Mouse (Mus musculus): ENCODE data around the gene Timp2. TPM values are rescaled to one million over a fixed set of nuclear protein-coding genes. Genes with fewer than 3 reads are reported as not detected.
"Not testable (repeated sequence)": the region's sequence is repeated elsewhere in the genome, so short reads cannot be mapped to it uniquely, and the experiment has no call there.

Timp2 gene
- total and polyA plus RNA-seq, 2 experiments from 2014 or later: 118 to 170 TPM

DNA sequence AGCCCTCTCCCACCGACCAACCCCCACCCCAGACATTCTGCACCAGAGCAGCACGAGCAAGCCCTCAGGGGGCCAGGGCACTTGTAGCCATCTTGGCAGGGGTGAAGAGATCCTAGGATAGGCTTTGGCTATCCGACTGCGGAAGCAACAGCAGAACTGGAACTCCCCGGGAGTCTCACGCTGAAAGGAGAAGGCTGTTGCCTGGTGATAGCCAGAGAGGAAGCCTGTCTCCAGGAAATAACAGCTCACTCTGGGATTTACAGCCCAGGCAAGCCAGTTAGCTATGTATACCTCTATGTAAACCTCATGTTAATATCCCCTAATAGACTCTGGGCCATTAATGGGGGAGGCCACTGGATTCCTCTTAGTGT lies 45.0 kb upstream of the Timp2 start:
- ATAC-seq: 0 out of 2 replicates have a peak, but pooled peaks have one; percentile 16
- H3K36me3 ChIP-seq (ENCODE audit: insufficient read depth, low read length): no peaks in the 10 kb centered on the region
- H3K4me3 ChIP-seq (ENCODE audit: low read length): no peak overlapping the region
- H3K4me1 ChIP-seq (ENCODE audit: insufficient read depth, low read length): peaks cover 3% of the 10 kb centered on the region; the same call in 1 of the 2 replicates
- H3K27ac ChIP-seq: 0 out of 2 replicates have a peak overlapping the region, but pooled peaks have one; percentile 70
- WGBS: 25% methylated on average over 6 of the region's 6 CpGs
- H3K9ac ChIP-seq (replicated peaks; ENCODE audit: low read length): no peak overlapping the region
- no peak for TF ChIP-seq CTCF (IDR thresholded peaks at IDR 0.05; ENCODE audit: low read depth)
- peak; percentile 26 for DNase-seq (ENCODE audit: low spot score)
- no peaks in the 10 kb centered on the region for H3K9me3 ChIP-seq (ENCODE audit: low read length)
- no peaks in the 10 kb centered on the region for H3K27me3 ChIP-seq (ENCODE audit: insufficient read depth, low read length)
- peak overlapping the region; percentile 27; the same call in 1 of the 2 replicates for H3K4me2 ChIP-seq (ENCODE audit: low read depth, low read length)

DNA sequence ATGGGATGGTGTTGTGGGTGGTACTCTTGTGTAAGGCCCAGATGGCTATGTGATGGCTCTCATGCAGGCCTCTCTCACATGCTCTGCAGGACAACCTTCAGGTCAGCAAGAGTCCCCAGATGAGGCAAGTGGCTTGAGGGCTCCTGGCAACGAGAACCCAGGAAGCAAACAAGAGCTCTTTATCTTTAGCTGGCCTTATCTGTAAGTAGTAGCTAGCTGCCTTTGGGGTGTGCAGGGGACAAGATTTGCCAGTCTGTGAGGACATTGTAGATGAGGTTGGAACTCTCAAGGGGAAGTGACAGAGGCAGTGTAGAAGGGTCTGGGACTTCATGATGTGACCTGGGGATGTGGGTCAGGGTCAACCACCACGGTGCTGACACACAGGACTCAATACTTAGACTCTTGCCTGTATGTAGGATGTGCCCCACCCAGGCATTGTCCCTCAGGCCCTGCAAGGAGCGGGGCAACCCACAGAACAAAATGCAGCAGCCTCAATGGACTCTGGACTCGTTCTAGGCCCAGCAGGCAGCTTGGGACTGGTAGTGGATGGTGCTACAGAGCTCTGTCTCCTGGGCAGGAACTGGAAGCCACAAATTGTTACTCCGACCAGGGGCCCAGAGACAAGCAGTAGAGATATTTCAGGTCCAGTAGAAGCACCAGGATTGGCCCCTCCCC lies 44.5 kb upstream of the Timp2 start:
- no peak overlapping the region for H3K9ac ChIP-seq (replicated peaks; ENCODE audit: low read length)
- H3K27me3 ChIP-seq (ENCODE audit: insufficient read depth, low read length): no peaks in the 10 kb centered on the region
- no peak overlapping the region for H3K27ac ChIP-seq
- 73% methylated on average over 5 of the region's 5 CpGs for WGBS
- no peaks in the 10 kb centered on the region for H3K36me3 ChIP-seq (ENCODE audit: insufficient read depth, low read length)
- H3K4me2 ChIP-seq (ENCODE audit: low read depth, low read length): no peak overlapping the region
- ATAC-seq: 0 out of 2 replicates have a peak, but pooled peaks have one; percentile 2
- no peak for DNase-seq (ENCODE audit: low spot score)
- H3K4me1 ChIP-seq (ENCODE audit: insufficient read depth, low read length): peaks cover 3% of the 10 kb centered on the region; the same call in 1 of the 2 replicates
- no peak for TF ChIP-seq CTCF (IDR thresholded peaks at IDR 0.05; ENCODE audit: low read depth)
- no peak overlapping the region for H3K4me3 ChIP-seq (ENCODE audit: low read length)
- H3K9me3 ChIP-seq (ENCODE audit: low read length): no peaks in the 10 kb centered on the region

DNA sequence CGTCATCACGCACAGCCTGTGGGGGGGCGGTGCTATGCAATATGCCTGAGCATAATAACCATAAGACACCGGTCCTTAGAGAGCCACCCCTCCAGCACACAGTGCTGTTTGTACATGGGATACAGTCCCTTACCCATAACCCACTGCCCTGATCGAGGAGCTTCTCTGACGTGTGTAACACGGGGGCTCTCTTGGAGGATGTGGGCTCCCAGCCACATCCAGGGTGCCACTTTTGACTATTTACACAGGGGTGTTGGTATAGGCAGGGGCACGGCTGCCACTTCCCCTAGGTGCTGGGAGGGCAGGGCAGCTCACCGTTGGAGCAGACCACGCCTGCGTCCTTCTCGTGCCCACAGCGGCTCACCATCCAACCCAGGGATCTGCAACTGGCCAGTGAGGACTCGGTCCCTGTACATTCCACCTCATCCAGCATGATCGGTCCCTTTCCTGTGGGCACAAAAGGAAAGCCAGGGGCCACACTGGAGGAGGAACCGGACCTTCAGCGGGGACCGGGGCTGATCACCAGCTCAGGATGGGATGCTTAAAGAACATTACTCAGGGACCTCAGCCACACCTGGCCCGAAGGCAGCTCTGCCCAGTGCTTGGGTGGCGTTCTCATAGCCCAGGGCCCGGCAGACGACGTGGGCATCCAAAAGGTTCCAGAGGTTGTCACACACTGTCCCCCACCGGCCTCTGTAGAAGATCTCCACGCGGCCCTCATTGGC lies 42.4 kb upstream of the Timp2 start:
- TF ChIP-seq CTCF (IDR thresholded peaks at IDR 0.05; ENCODE audit: low read depth): no peak
- Histone ChIP-seq H3K27me3 (ENCODE audit: insufficient read depth, low read length) (no peaks in the 10 kb centered on the region), H3K9me3 (ENCODE audit: low read length) (no peaks in the 10 kb centered on the region), H3K4me1 (ENCODE audit: insufficient read depth, low read length) (peaks cover 3% of the 10 kb centered on the region; the same call in 1 of the 2 replicates), H3K36me3 (ENCODE audit: insufficient read depth, low read length) (no peaks in the 10 kb centered on the region), H3K27ac (no peak overlapping the region), H3K4me3 (ENCODE audit: low read length) (no peak overlapping the region), H3K9ac (replicated peaks; ENCODE audit: low read length) (no peak overlapping the region), H3K4me2 (ENCODE audit: low read depth, low read length) (no peak overlapping the region)
- DNase-seq (ENCODE audit: low spot score) (no peak), ATAC-seq (no peak)
- 92% methylated on average over 26 of the region's 26 CpGs for WGBS

DNA sequence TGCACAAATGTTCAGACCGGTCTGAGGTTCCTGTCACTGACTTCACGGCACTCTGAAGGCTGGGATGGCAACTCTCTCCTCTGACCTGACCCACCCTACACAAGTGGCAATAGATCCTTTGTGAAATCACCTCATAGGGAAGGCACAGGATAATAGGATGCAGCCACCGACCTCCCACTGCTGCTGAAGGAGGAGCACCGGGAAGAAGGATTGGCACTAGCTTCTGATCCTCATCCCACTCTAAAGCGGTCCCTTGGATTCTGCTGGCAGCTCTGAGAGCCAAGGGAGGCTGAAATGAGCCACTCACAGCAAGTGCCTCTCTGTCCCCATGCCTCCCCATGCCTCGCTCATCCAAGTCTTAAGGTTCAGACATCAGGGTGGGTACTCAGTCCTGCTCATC lies 39.0 kb upstream of the Timp2 start:
- Histone ChIP-seq H3K4me2 (ENCODE audit: low read depth, low read length) (no peak overlapping the region), H3K36me3 (ENCODE audit: insufficient read depth, low read length) (no peaks in the 10 kb centered on the region), H3K9me3 (ENCODE audit: low read length) (no peaks in the 10 kb centered on the region), H3K4me1 (ENCODE audit: insufficient read depth, low read length) (no peaks in the 10 kb centered on the region), H3K4me3 (ENCODE audit: low read length) (no peak overlapping the region), H3K27me3 (ENCODE audit: insufficient read depth, low read length) (no peaks in the 10 kb centered on the region), H3K9ac (replicated peaks; ENCODE audit: low read length) (no peak overlapping the region), H3K27ac (no peak overlapping the region)
- no peak for TF ChIP-seq CTCF (IDR thresholded peaks at IDR 0.05; ENCODE audit: low read depth)
- 38% methylated on average over 6 of the region's 6 CpGs for WGBS
- no peak for ATAC-seq
- no peak for DNase-seq (ENCODE audit: low spot score)

DNA sequence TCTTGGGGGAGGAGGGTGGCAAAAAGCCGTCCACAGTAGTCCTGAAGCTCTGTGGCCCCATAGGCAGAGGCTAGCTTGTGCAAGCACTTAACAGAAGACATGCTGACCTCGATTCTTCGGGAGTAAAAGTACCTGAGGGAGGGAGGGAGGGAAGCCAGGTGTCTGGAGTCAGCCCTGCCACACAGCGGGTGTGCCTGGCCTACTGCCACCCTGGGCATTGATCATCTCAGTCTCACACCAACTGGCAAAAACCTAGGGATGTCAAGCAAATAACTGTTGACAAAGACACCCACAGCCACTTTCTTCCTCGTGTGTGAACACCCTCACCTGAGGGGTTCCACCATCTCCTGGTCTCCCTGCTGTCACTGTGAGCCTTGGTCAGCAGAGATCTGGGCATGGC lies 38.5 kb upstream of the Timp2 start:
- Histone ChIP-seq H3K27ac (no peak overlapping the region), H3K9me3 (ENCODE audit: low read length) (no peaks in the 10 kb centered on the region), H3K9ac (replicated peaks; ENCODE audit: low read length) (no peak overlapping the region), H3K4me3 (ENCODE audit: low read length) (no peak overlapping the region), H3K4me2 (ENCODE audit: low read depth, low read length) (no peak overlapping the region), H3K27me3 (ENCODE audit: insufficient read depth, low read length) (no peaks in the 10 kb centered on the region), H3K36me3 (ENCODE audit: insufficient read depth, low read length) (no peaks in the 10 kb centered on the region), H3K4me1 (ENCODE audit: insufficient read depth, low read length) (no peaks in the 10 kb centered on the region)
- DNase-seq (ENCODE audit: low spot score) (no peak), ATAC-seq (no peak)
- 71% methylated on average over 5 of the region's 5 CpGs for WGBS
- TF ChIP-seq CTCF (IDR thresholded peaks at IDR 0.05; ENCODE audit: low read depth): no peak

DNA sequence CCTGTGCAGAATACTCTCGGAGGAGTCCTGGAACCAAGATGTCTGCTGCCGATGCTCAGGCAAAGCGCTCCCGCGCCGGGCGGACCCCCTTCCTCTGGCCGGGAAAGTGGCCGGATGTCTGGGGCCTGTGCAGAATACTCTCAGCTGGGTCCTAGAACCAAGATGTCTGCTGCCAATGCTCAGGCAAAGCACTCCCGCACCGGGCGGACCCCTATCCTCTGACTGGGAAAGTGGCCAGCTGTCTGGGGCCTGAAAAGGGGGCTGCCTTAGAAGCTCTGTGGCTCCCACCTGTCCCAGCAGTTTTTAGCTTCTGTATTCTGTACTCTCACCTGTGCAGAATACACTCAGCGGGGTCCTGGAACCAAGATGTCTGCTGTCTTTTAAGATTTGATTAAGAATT lies 32.3 kb upstream of the Timp2 start:
- not testable (repeated sequence) for DNase-seq (ENCODE audit: low spot score); H3K36me3 ChIP-seq (ENCODE audit: insufficient read depth, low read length); H3K27me3 ChIP-seq (ENCODE audit: insufficient read depth, low read length); H3K27ac ChIP-seq; H3K4me1 ChIP-seq (ENCODE audit: insufficient read depth, low read length); H3K4me2 ChIP-seq (ENCODE audit: low read depth, low read length); H3K9me3 ChIP-seq (ENCODE audit: low read length); H3K9ac ChIP-seq (replicated peaks; ENCODE audit: low read length); H3K4me3 ChIP-seq (ENCODE audit: low read length); ATAC-seq
- 82% methylated on average over 13 of the region's 13 CpGs for WGBS
